Mouse (Mus musculus) MEL (cell line): Measurements from ENCODE around the gene Slc22a20. TPM values are rescaled to one million over a fixed set of nuclear protein-coding genes. Genes with fewer than 3 reads are reported as not detected.

Experiments used
- DNase-seq: peaks from one replicate; pipeline ENCODE4 v3.0.0; 2011; ENCODE audit warnings: low read depth, low spot score
- H3K27ac ChIP-seq: 2 replicates; pipeline ENCODE4 v1.5.1; 2012; ENCODE audit warnings: low read depth, mild to moderate bottlenecking, control low read depth, low read length, moderate library complexity; ENCODE audit not compliant: control insufficient read depth
- H3K27me3 ChIP-seq, 2 experiments: fragments of 150-350 bp in 1 of 2; sonication (generic) in 1 of 2; 2 replicates each; pipeline ENCODE4 v1.6.1; 2012; ENCODE audit warnings: low read length in 2 of 2, mild to moderate bottlenecking in 2 of 2, improper control_type of control experiment in 1 of 2, moderate library complexity in 1 of 2; ENCODE audit not compliant: insufficient read depth in 2 of 2, control insufficient read depth in 1 of 2
- H3K36me3 ChIP-seq, 2 experiments: 2 replicates each; pipeline ENCODE4 v1.6.1; 2012 to 2014; ENCODE audit warnings: low read length in 2 of 2, improper control_type of control experiment in 1 of 2, inconsistent platforms in 1 of 2, mild to moderate bottlenecking in 1 of 2; ENCODE audit not compliant: insufficient read depth in 2 of 2, control insufficient read depth in 1 of 2
- H3K4me1 ChIP-seq, 2 experiments: fragments of 150-350 bp in 1 of 2; sonication (generic) in 1 of 2; 2 replicates each; pipeline ENCODE4 v1.6.1; 2012; ENCODE audit warnings: low read length in 2 of 2, improper control_type of control experiment in 1 of 2, mild to moderate bottlenecking in 1 of 2; ENCODE audit not compliant: insufficient read depth in 2 of 2, control insufficient read depth in 1 of 2
- H3K4me3 ChIP-seq, 2 experiments: fragments of 150-350 bp in 1 of 2; sonication (generic) in 1 of 2; 2 replicates each; pipeline ENCODE4 v1.5.1; 2012; ENCODE audit warnings: low read depth in 2 of 2, low read length in 2 of 2, mild to moderate bottlenecking in 2 of 2, moderate library complexity in 2 of 2, control low read depth in 1 of 2, improper control_type of control experiment in 1 of 2; ENCODE audit not compliant: control insufficient read depth in 1 of 2, insufficient read depth in 1 of 2
- H3K79me2 ChIP-seq: 2 replicates; pipeline ENCODE4 v1.6.1; 2012; ENCODE audit warnings: mild to moderate bottlenecking, low read length, moderate library complexity; ENCODE audit not compliant: control insufficient read depth, poor library complexity, insufficient read depth
- H3K9ac ChIP-seq: 2 replicates; pipeline ENCODE4 v1.6.1; 2012; ENCODE audit warnings: low read depth, mild to moderate bottlenecking, control low read depth, low read length, moderate library complexity; ENCODE audit not compliant: control insufficient read depth, poor library complexity, severe bottlenecking
- H3K9me3 ChIP-seq: fragments of 150-350 bp; sonication (generic); replicated peaks from 2 replicates; pipeline ENCODE4 v1.6.1; 2012; ENCODE audit warnings: mild to moderate bottlenecking, low read length, improper control_type of control experiment, moderate library complexity; ENCODE audit not compliant: insufficient read depth
- BHLHE40 ChIP-seq: IDR thresholded peaks from 2 replicates; pipeline ENCODE4 v1.6.1; 2012; ENCODE audit warnings: low read depth, mild to moderate bottlenecking, inconsistent platforms, low read length, improper control_type of control experiment, borderline replicate concordance
- E2F4 ChIP-seq: IDR thresholded peaks from 2 replicates; pipeline ENCODE4 v1.6.1; 2011; ENCODE audit warnings: low read depth, low read length, improper control_type of control experiment, borderline replicate concordance
- EP300 ChIP-seq, 2 experiments: IDR thresholded peaks; 2 replicates each; pipeline ENCODE4 v1.6.1; 2011; ENCODE audit warnings: improper control_type of control experiment in 2 of 2, low read length in 2 of 2, low read depth in 1 of 2, mild to moderate bottlenecking in 1 of 2
- ETS1 ChIP-seq: IDR thresholded peaks from 2 replicates; pipeline ENCODE4 v1.6.1; 2012; ENCODE audit warnings: low read depth, mild to moderate bottlenecking, inconsistent platforms, low read length, improper control_type of control experiment, moderate library complexity
- GATA1 ChIP-seq: IDR thresholded peaks from 2 replicates; pipeline ENCODE4 v1.6.1; 2011; ENCODE audit warnings: low read depth, low read length, improper control_type of control experiment
- MAX ChIP-seq: IDR thresholded peaks from 2 replicates; pipeline ENCODE4 v1.6.1; 2011; ENCODE audit warnings: low read length, improper control_type of control experiment
- NELFE ChIP-seq: IDR thresholded peaks from 2 replicates; pipeline ENCODE4 v1.6.1; 2011; ENCODE audit warnings: low read depth, low read length, improper control_type of control experiment
- NRF1 ChIP-seq: IDR thresholded peaks from 2 replicates; pipeline ENCODE4 v1.6.1; 2014; ENCODE audit warnings: low read depth, mild to moderate bottlenecking, inconsistent platforms, low read length, improper control_type of control experiment, moderate library complexity; ENCODE audit not compliant: poor library complexity, insufficient read depth, severe bottlenecking
- RCOR1 ChIP-seq: IDR thresholded peaks from 2 replicates; pipeline ENCODE4 v1.6.1; 2012; ENCODE audit warnings: low read depth, mild to moderate bottlenecking, inconsistent platforms, low read length, improper control_type of control experiment
- SIN3A ChIP-seq: IDR thresholded peaks from 2 replicates; pipeline ENCODE4 v1.6.1; 2012; ENCODE audit warnings: low read length, improper control_type of control experiment, inconsistent platforms
- TAL1 ChIP-seq: IDR thresholded peaks from 2 replicates; pipeline ENCODE4 v1.6.1; 2012; ENCODE audit warnings: mild to moderate bottlenecking, inconsistent platforms, low read length, moderate library complexity, mixed read lengths
- TCF12 ChIP-seq: IDR thresholded peaks from 2 replicates; pipeline ENCODE4 v1.6.1; 2014; ENCODE audit warnings: low read depth, mild to moderate bottlenecking, inconsistent platforms, low read length, improper control_type of control experiment, moderate library complexity
- ZKSCAN1 ChIP-seq: IDR thresholded peaks from 2 replicates; pipeline ENCODE4 v1.6.1; 2012; ENCODE audit warnings: low read depth, mild to moderate bottlenecking, inconsistent platforms, low read length, improper control_type of control experiment, moderate library complexity
- polyA plus RNA-seq, 2 experiments: library from polyadenylated mRNA; stranded (reverse) in 1 of 2; unstranded in 1 of 2; fragments of >175 nt in 1 of 2; fragments of >200 nt in 1 of 2; gene quantifications; 2 replicates each; pipeline versions ENCODE4 v1.2.1 to v1.2.4; 2012; ENCODE audit warnings: low replicate concordance in 2 of 2, low read depth in 1 of 2; ENCODE audit not compliant: insufficient read length in 2 of 2, insufficient read depth in 1 of 2, missing spikeins in 1 of 2
- total RNA-seq: library from RNA; depleted of rRNA; stranded (reverse); fragments of 300-350 nt; gene quantifications from 2 replicates; pipeline ENCODE4 v1.2.3, GENCODE M21; 2012

The Slc22a20 gene
- total and polyA plus RNA-seq, 3 experiments, result not detected

DNA sequence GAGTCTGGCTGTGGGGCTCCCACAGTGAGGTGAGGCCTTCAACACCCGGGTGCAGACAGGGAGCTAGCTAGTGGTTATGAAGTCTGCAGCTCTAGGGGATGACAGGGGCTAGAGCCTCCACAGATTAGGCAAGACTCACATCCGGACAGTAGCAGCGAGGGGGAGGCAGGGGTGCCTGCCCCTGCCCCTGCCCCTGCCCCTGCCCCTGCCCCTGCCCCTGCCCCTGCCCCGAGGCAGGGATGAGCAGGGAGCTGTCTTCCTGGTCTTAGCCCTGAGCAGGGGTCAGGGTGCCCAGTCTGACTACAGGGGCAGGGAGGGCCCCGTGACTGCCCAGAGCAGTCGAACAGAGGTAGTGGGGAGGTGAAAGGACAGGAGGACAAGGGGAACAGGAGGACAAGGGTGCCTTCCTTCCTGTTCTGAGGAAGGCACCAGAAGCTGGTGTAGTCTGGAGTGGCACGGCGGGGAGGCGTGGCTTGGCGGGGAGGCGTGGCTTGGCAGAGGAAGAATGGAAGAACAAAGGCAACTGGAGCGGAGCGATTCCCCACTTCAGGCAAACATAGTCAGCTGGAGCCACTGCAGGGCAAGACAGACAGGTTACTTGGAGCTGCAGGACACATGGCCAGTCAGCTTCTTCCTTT is 3.0 kb upstream of the Slc22a20 start:
- H3K36me3 ChIP-seq, result peaks cover 0 to 8% of the 10 kb centered on the region in 2 experiments; a peak in 3 of 4 replicates

GRCm38 (mm10) chr19:5988027-5988814 is 2.3 kb upstream of the Slc22a20 start:
- Histone ChIP-seq H3K4me1 (peaks cover 3 to 15% of the 10 kb centered on the region in 2 experiments), H3K4me3 (no peak overlapping the region), H3K27me3 (no peaks in the 10 kb centered on the region), H3K36me3 (peaks cover 0 to 8% of the 10 kb centered on the region in 2 experiments; a peak in 3 of 4 replicates), H3K9me3 (no peaks in the 10 kb centered on the region), H3K79me2 (no peaks in the 10 kb centered on the region), H3K9ac (no peak overlapping the region), H3K27ac (peak overlapping the region; percentile 21; the same call in 1 of the 2 replicates)
- TF ChIP-seq TCF12, result peak; percentile 76
- TF ChIP-seq MAX, result no peak
- peak; percentile 49 for TF ChIP-seq TAL1
- TF ChIP-seq ZKSCAN1, result no peak
- peak; percentile 33; the same call in 1 of the 2 replicates for TF ChIP-seq ETS1
- TF ChIP-seq SIN3A, result peak; percentile 45; the same call in 1 of the 2 replicates
- TF ChIP-seq GATA1, result peak; percentile 44; the same call in 1 of the 2 replicates
- peak; percentile 55 to 59 for TF ChIP-seq EP300 (IDR thresholded peaks at IDR 0.05; ENCODE audit: low read depth in 1 of 2, low read length in 2 of 2)
- DNase-seq, result peak; percentile 81

More for the DNA sequence above, 3.0 kb upstream of the Slc22a20 start:
- no peak overlapping the region for H3K4me3 ChIP-seq
- no peak overlapping the region for H3K9ac ChIP-seq
- peak overlapping the region; percentile 21; the same call in 1 of the 2 replicates for H3K27ac ChIP-seq
- no peaks in the 10 kb centered on the region for H3K27me3 ChIP-seq
- no peaks in the 10 kb centered on the region for H3K9me3 ChIP-seq
- no peaks in the 10 kb centered on the region for H3K79me2 ChIP-seq
- H3K4me1 ChIP-seq, result peaks cover 3 to 15% of the 10 kb centered on the region in 2 experiments
- no peak for TF ChIP-seq RCOR1
- no peak for TF ChIP-seq BHLHE40
- no peak for TF ChIP-seq NRF1
- TF ChIP-seq E2F4, result no peak
- TF ChIP-seq NELFE, result no peak
- TF ChIP-seq ETS1, result no peak
- DNase-seq, result no peak
